Mouse (Mus musculus) intestine, embryonic 16.5 days (tissue): ENCODE results near the gene Tcf7l1. TPM values are rescaled to one million over a fixed set of nuclear protein-coding genes. Genes with fewer than 3 reads are reported as not detected.
A peak's percentile ranks its signal among the peaks of the same experiment; 100 is the strongest.

Experiments
- ATAC-seq: fragments of 200-750 bp; cut with Nextera tagmentation; 2 replicates; pipeline ENCODE4 v1.8.0; 2017; ENCODE audit warnings: moderate TSS enrichment, moderate library complexity
- H3K27ac ChIP-seq: fragments of 300-500 bp; sonication (generic); 2 replicates; pipeline ENCODE4 v1.5.1; 2014; ENCODE audit warnings: mild to moderate bottlenecking, low read length
- H3K27me3 ChIP-seq: fragments of 300-500 bp; sonication (generic); replicated peaks from 2 replicates; pipeline ENCODE4 v1.6.1; 2014; ENCODE audit warnings: low read length, control low read depth, mixed read lengths; ENCODE audit not compliant: control insufficient read depth, insufficient read depth
- H3K36me3 ChIP-seq: fragments of 300-500 bp; sonication (generic); 2 replicates; pipeline ENCODE4 v1.6.1; 2014; ENCODE audit warnings: low read length, control low read depth; ENCODE audit not compliant: control insufficient read depth, insufficient read depth
- H3K4me1 ChIP-seq: fragments of 300-500 bp; sonication (generic); 2 replicates; pipeline ENCODE4 v1.6.1; 2014; ENCODE audit warnings: low read length, control low read depth, mixed read lengths; ENCODE audit not compliant: control insufficient read depth, insufficient read depth
- H3K4me2 ChIP-seq: fragments of 300-500 bp; sonication (generic); 2 replicates; pipeline ENCODE4 v1.6.1; 2014; ENCODE audit warnings: low read depth, low read length, control low read depth
- H3K4me3 ChIP-seq: fragments of 300-500 bp; sonication (generic); 2 replicates; pipeline ENCODE4 v1.5.1; 2014; ENCODE audit warnings: mild to moderate bottlenecking, low read length
- H3K9ac ChIP-seq: fragments of 300-500 bp; sonication (generic); 2 replicates; pipeline ENCODE4 v1.6.1; 2014; ENCODE audit warnings: low read depth, low read length
- H3K9me3 ChIP-seq: fragments of 300-500 bp; sonication (generic); 2 replicates; pipeline ENCODE4 v1.6.1; 2016; ENCODE audit warnings: low read length, control low read depth; ENCODE audit not compliant: control insufficient read depth
- WGBS: fragments of 180-500 bp; shearing (Covaris S2); extraction: QIAGEN DNeasy Blood & Tissue Kit; methylation state at CpG from one replicate; pipeline ENCODE4 v1.1.7; 2014; 5-methylcytosine and 5-hydroxymethylcytosine counted together
- polyA plus RNA-seq: library from polyadenylated mRNA; unstranded; fragments of >200 nt; fragmentation: Nextera tagmentation; extraction: Ambion mirVana; gene quantifications from 2 replicates; pipeline ENCODE4 v1.2.1, GENCODE M21; 2015

Gene Tcf7l1
- polyA plus RNA-seq, 1 experiment from 2014 or later, result 8.5 TPM

DNA sequence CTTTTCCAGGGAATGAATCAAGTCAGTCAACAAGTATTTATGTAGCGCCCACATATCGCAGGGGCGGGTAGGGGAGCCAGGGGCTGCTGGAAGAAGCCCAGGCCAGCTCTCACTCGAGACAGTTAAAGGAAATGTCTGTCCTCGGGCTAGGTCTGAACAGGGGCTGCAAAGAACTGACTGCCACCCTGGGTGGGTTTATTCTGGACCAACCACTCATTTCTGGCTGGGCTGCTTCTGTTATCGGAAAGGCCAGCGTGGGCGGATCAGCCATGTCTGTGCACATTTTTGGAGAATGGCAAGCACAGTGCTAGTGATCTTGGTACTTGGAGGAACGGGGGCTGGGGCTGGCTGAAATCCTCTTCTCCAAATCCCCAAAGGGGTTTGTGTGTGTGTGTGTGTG lies 103.9 kb downstream of the Tcf7l1 start:
- Histone ChIP-seq H3K4me2 (no peak overlapping the region), H3K4me3 (no peak overlapping the region), H3K27me3 (no peaks in the 10 kb centered on the region), H3K9me3 (no peaks in the 10 kb centered on the region), H3K36me3 (no peaks in the 10 kb centered on the region), H3K27ac (no peak overlapping the region), H3K4me1 (peaks cover 27% of the 10 kb centered on the region), H3K9ac (no peak overlapping the region)
- WGBS, result 54% methylated on average over 9 of the region's 9 CpGs
- ATAC-seq, result no peak

DNA sequence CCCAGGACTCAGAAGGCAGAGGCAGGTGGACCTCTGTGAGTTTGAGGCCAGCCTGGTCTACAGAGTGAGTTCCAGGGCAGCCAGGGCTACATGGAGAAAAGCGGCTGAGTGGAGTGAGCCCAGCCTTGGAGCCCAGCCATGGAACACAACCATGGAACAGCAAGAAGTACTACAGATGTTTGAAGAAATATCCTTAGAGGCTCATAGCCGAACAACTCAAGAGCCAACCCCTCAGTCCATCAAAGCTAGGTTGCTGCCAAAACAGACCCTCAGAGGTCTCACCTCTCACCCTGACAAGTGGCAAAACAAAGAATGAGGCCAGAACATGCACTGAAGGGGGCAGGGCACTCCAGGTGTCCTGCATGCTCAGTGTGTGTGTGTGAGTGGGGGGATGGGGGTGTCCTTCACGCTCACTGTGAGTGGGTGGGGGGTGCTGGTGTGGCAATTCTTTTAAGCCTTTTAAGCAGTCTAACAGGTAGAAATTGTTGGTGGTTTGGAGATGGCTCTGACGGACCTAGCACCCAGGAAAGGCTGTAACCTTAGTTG lies 104.7 kb downstream of the Tcf7l1 start:
- no peak for ATAC-seq
- peaks cover 22% of the 10 kb centered on the region for H3K4me1 ChIP-seq
- no peak overlapping the region for H3K9ac ChIP-seq
- H3K27ac ChIP-seq, result no peak overlapping the region
- H3K27me3 ChIP-seq, result no peaks in the 10 kb centered on the region
- no peak overlapping the region for H3K4me3 ChIP-seq
- 66% methylated on average over 4 of the region's 4 CpGs for WGBS
- no peaks in the 10 kb centered on the region for H3K9me3 ChIP-seq
- H3K36me3 ChIP-seq, result no peaks in the 10 kb centered on the region
- no peak overlapping the region for H3K4me2 ChIP-seq

DNA sequence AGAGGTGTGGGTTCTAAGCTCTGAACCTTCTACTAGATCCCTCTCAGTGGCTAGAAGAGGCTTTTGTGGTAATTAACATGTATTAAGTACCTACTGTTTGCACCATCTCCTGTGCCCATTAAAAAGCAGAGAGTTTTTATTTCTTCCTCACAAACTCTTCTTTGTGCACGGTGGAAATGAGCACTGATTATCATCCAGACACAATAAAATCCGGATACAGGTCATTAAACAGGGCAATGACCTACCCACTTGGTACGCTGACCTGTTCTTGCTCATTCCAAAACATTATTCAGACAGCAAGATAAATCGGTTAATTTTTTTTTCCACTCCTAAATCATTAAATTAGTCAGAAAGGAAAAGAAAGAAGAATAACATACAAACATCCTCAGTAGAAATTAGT lies 106.8 kb downstream of the Tcf7l1 start:
- no peaks in the 10 kb centered on the region for H3K27me3 ChIP-seq
- no peaks in the 10 kb centered on the region for H3K36me3 ChIP-seq
- H3K27ac ChIP-seq, result no peak overlapping the region
- peaks cover 38% of the 10 kb centered on the region for H3K4me1 ChIP-seq
- H3K4me2 ChIP-seq, result no peak overlapping the region
- no peak overlapping the region for H3K9ac ChIP-seq
- WGBS, result 36% methylated on average over 4 of the region's 4 CpGs
- H3K4me3 ChIP-seq, result no peak overlapping the region
- ATAC-seq, result no peak
- H3K9me3 ChIP-seq, result no peaks in the 10 kb centered on the region

DNA sequence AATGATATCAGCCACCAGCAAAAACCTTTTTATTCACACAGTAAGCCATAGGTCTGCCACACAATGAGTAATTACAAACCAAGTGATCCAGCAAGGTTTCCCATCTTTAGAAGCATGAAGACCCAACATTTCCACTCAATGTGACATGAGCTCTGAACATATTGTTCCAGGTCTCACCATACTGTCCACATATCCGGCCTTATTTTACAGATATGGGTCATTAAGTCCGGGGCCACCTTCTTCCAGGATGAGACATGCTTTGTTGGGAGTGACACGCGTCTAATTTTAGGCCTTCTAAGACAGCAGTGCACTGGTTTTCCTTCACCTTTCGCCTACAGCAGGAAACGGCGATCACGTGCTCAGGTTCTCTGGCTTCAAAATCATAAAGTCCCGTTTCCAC lies 108.1 kb downstream of the Tcf7l1 start:
- Histone ChIP-seq H3K36me3 (no peaks in the 10 kb centered on the region), H3K4me3 (no peak overlapping the region), H3K4me1 (peaks cover 51% of the 10 kb centered on the region), H3K27me3 (no peaks in the 10 kb centered on the region), H3K9ac (no peak overlapping the region), H3K9me3 (no peaks in the 10 kb centered on the region), H3K4me2 (no peak overlapping the region), H3K27ac (no peak overlapping the region)
- no peak for ATAC-seq
- 82% methylated on average over 9 of the region's 9 CpGs for WGBS

DNA sequence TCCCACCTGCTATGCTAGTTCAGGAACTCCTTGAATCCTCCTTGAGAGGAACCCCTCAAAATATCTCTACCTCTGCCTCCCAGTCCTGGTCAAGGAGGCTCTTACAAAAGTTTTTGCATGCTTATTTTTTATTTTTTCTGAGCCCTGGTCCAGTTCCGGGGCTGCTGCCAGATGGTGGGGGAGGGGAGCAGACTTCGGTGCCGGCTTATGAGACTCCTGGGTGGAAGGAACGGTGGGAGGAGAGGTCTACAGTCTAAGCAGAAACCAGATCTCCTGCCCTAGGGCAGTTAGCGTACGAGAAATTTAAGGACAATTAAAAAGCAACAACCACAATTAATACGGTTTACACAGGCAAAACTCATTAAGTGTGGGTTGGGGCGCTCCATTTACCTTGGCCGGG lies 110.4 kb downstream of the Tcf7l1 start:
- Histone ChIP-seq H3K36me3 (no peaks in the 10 kb centered on the region), H3K27me3 (no peaks in the 10 kb centered on the region), H3K4me3 (no peak overlapping the region), H3K4me2 (no peak overlapping the region), H3K9ac (peak overlapping the region; percentile 58; the same call in 1 of the 2 replicates), H3K9me3 (no peaks in the 10 kb centered on the region), H3K4me1 (peaks cover 45% of the 10 kb centered on the region), H3K27ac (peak overlapping the region; percentile 92)
- WGBS, result 37% methylated on average over 9 of the region's 9 CpGs
- no peak for ATAC-seq

DNA sequence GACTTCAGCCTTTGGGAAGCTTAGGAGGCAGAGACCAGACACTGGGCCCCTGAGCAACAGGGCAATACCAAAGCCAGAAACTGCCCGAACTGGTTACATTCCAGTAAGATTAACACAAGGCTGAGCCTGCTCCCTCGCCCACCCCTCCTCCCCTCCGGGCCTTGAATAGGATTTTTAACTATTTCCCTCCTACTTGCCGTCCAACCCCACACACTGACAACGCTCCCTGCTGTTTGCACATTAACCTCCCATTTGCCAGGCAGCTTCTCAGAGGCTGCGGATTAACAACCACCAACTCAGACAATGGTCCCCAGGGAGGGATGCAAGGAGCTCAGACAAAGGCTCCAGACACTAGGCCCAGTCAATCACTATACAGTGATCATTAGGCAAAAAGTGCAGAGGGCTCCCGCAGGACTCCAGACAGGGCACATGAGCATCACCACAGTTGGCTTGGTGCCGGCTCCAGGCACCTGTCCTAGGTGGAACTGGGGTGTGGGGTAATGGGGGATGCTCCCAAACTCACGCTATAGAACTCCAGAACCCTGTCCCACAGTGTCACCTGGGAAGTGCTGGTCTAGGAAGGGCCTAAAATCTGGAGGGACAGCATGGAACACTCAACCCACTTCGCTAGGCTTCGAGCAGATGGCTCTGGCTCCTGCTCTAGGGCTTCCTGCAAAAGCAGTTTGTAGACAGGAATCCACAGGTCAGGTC lies 111.4 kb downstream of the Tcf7l1 start:
- Histone ChIP-seq H3K27ac (peak overlapping the region; percentile 92), H3K27me3 (no peaks in the 10 kb centered on the region), H3K9ac (peak overlapping the region; percentile 58), H3K4me1 (peaks cover 45% of the 10 kb centered on the region), H3K4me3 (peak overlapping the region; percentile 42), H3K4me2 (peak overlapping the region; percentile 52), H3K36me3 (no peaks in the 10 kb centered on the region), H3K9me3 (no peaks in the 10 kb centered on the region)
- ATAC-seq, result peak; percentile 87
- 21% methylated on average over 11 of the region's 11 CpGs for WGBS

DNA sequence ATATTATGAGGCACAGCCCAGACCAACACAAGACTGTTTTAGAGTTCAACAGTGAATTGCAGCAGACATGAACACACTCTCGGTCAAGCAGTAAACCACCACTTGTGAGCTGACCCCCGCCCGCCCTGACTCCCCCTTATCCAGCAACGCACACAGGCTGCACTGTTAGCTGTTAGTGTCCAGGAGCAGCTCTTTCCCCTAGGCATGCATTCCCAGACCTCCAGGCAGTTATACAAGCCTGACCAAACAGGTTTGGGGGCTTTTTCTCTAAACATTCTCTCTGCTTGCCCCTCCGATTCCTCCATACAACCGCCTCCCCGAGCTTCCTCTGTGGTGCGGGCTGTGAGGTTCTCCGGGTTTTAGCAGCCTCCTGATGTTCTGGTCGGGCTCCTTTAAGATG lies 112.0 kb downstream of the Tcf7l1 start:
- H3K36me3 ChIP-seq, result no peaks in the 10 kb centered on the region
- H3K4me2 ChIP-seq, result peak overlapping the region; percentile 52
- H3K9ac ChIP-seq, result peak overlapping the region; percentile 58
- H3K27ac ChIP-seq, result peak overlapping the region; percentile 92
- no peaks in the 10 kb centered on the region for H3K9me3 ChIP-seq
- peaks cover 44% of the 10 kb centered on the region for H3K4me1 ChIP-seq
- H3K27me3 ChIP-seq, result no peaks in the 10 kb centered on the region
- 8% methylated on average over 10 of the region's 10 CpGs for WGBS
- peak overlapping the region; percentile 42 for H3K4me3 ChIP-seq
- peak; percentile 48 for ATAC-seq

DNA sequence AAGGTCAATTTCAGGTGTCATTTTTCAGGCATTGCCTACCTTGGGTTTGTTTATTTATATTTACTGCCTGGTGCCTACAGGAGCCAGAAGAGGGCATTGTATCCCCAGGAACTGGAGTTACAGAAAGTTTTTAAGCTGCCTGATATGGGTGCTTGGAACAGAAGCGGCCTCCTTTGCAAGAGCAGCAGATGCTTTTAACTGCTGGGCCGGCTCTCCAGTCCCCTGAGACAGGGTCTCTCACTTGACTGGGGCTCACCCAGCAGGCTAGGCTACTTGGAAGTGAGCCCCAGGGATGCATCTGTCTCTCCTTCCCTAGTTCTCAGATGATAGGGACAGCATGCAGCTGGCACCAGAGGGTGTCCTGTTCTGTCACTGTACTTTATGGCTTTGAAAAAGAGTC lies 112.7 kb downstream of the Tcf7l1 start:
- Histone ChIP-seq H3K36me3 (no peaks in the 10 kb centered on the region), H3K4me1 (peaks cover 38% of the 10 kb centered on the region), H3K4me3 (no peak overlapping the region), H3K4me2 (peak overlapping the region; percentile 52), H3K27me3 (no peaks in the 10 kb centered on the region), H3K9ac (no peak overlapping the region), H3K27ac (peak overlapping the region; percentile 92; the same call in 1 of the 2 replicates), H3K9me3 (no peaks in the 10 kb centered on the region)
- ATAC-seq, result no peak
- 44% methylated on average over 2 of the region's 2 CpGs for WGBS

DNA sequence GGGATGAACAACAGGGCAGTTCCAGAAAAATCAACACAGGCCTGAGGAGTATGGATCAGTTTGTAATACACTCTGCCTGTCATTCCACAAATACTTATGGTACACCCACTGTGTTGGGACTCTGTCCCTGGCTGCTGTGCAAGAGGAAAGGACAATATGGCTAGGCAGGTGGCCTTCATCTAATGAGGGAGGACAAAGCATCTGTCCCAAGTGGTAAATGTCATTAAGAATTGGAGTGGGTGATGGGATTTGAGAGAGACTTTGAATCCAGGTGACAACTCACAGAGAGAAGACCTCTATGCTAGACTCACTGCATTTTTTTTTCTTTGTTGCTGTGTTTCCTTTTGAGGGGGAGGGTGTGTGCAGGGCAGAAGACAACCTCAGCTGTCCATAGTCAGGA lies 115.3 kb downstream of the Tcf7l1 start:
- Histone ChIP-seq H3K9me3 (no peaks in the 10 kb centered on the region), H3K9ac (no peak overlapping the region), H3K36me3 (no peaks in the 10 kb centered on the region), H3K27ac (no peak overlapping the region), H3K4me3 (no peak overlapping the region), H3K4me2 (no peak overlapping the region), H3K4me1 (peaks cover 36% of the 10 kb centered on the region), H3K27me3 (no peaks in the 10 kb centered on the region)
- no peak for ATAC-seq

DNA sequence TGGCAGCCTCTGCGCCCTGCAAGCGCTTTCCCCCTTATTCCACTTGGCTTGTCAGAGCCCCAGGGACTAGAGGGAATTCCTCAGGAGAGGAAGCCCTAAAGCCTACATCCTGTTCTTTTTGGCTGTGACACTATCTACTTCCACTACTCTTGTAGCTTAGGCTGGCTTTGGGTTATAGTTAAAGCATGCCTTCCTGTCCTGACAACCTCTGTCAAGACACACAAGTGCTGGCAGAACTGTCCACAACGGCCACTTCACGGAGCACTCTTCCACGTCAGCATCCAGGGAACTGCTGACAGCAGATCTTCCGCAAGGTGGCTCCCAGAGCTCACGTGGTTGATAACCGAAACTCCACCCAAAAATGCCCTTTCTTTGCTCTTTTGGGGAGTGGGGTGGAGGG lies 117.9 kb downstream of the Tcf7l1 start:
- no peak overlapping the region for H3K4me2 ChIP-seq
- 72% methylated on average over 8 of the region's 8 CpGs for WGBS
- no peak for ATAC-seq
- H3K4me3 ChIP-seq, result no peak overlapping the region
- no peak overlapping the region for H3K9ac ChIP-seq
- H3K9me3 ChIP-seq, result no peaks in the 10 kb centered on the region
- no peaks in the 10 kb centered on the region for H3K27me3 ChIP-seq
- no peak overlapping the region for H3K27ac ChIP-seq
- H3K36me3 ChIP-seq, result no peaks in the 10 kb centered on the region
- H3K4me1 ChIP-seq, result peaks cover 11% of the 10 kb centered on the region
